Mouse (Mus musculus) midbrain, embryonic 15.5 days (tissue): Measurements from ENCODE around the gene Hadha. TPM values are rescaled to one million over a fixed set of nuclear protein-coding genes. Genes with fewer than 3 reads are reported as not detected.

Experiments used
- ATAC-seq: fragments of 200-750 bp; cut with Nextera tagmentation; replicated peaks from 2 replicates; pipeline ENCODE4 v1.8.0; 2017; ENCODE audit warnings: moderate TSS enrichment
- H3K27ac ChIP-seq: fragments of 300-500 bp; sonication (generic); 2 replicates; pipeline ENCODE4 v1.5.1; 2015; ENCODE audit warnings: mild to moderate bottlenecking, inconsistent platforms
- H3K27me3 ChIP-seq: fragments of 300-500 bp; sonication (generic); replicated peaks from 2 replicates; pipeline ENCODE4 v1.6.1; 2015; ENCODE audit warnings: inconsistent platforms
- H3K36me3 ChIP-seq: fragments of 300-500 bp; sonication (generic); replicated peaks from 2 replicates; pipeline ENCODE4 v1.6.1; 2015; ENCODE audit warnings: inconsistent platforms
- H3K4me1 ChIP-seq: fragments of 300-500 bp; sonication (generic); 2 replicates; pipeline ENCODE4 v1.6.1; 2015; ENCODE audit warnings: inconsistent platforms
- H3K4me2 ChIP-seq: fragments of 300-500 bp; sonication (generic); 2 replicates; pipeline ENCODE4 v1.6.1; 2015; ENCODE audit warnings: inconsistent platforms, mild to moderate bottlenecking, moderate library complexity
- H3K4me3 ChIP-seq: fragments of 300-500 bp; sonication (generic); 2 replicates; pipeline ENCODE4 v1.5.1; 2015; ENCODE audit warnings: mild to moderate bottlenecking, inconsistent platforms
- H3K9ac ChIP-seq: fragments of 300-500 bp; sonication (generic); 2 replicates; pipeline ENCODE4 v1.6.1; 2015; ENCODE audit warnings: mild to moderate bottlenecking, inconsistent platforms
- H3K9me3 ChIP-seq: fragments of 300-500 bp; sonication (generic); 2 replicates; pipeline ENCODE4 v1.6.1; 2016; ENCODE audit warnings: inconsistent platforms
- WGBS: fragments of 180-500 bp; shearing (Covaris S2); methylation state at CpG from one replicate; pipeline ENCODE4 v1.1.7; 2015; ENCODE audit warnings: mixed read lengths; 5-methylcytosine and 5-hydroxymethylcytosine counted together
- polyA plus RNA-seq: library from polyadenylated mRNA; unstranded; fragments of >200 nt; fragmentation: Nextera tagmentation; extraction: Ambion mirVana; gene quantifications from 2 replicates; pipeline ENCODE4 v1.2.1, GENCODE M21; 2015

Gene Hadha
- polyA plus RNA-seq, 1 experiment from 2014 or later: 69.9 TPM

DNA sequence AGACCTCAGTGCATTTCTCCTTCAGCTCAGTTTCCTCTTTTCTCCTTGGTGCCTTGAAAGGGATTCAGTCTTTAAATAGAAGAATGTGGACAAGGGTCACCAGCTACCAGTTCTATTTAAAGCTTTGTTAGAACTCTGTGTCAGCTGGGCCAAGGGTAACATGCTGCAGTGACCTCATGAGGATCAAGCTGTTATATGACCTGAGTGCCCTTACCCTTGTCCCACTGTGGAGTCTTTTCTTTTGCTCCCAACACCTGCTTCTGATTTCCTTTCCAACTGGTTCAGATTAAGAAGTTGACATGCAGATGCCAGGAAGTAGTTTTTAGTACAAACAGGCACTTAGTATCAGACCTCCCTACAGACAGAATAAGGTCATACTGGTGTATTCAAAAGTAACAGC, 17.2 kb upstream of the Hadha start:
- Histone ChIP-seq H3K4me2 (no peak overlapping the region), H3K9me3 (no peaks in the 10 kb centered on the region), H3K27me3 (no peaks in the 10 kb centered on the region), H3K36me3 (peaks cover 44% of the 10 kb centered on the region), H3K4me3 (no peak overlapping the region), H3K9ac (no peak overlapping the region), H3K4me1 (no peaks in the 10 kb centered on the region), H3K27ac (no peak overlapping the region)
- no peak for ATAC-seq

DNA sequence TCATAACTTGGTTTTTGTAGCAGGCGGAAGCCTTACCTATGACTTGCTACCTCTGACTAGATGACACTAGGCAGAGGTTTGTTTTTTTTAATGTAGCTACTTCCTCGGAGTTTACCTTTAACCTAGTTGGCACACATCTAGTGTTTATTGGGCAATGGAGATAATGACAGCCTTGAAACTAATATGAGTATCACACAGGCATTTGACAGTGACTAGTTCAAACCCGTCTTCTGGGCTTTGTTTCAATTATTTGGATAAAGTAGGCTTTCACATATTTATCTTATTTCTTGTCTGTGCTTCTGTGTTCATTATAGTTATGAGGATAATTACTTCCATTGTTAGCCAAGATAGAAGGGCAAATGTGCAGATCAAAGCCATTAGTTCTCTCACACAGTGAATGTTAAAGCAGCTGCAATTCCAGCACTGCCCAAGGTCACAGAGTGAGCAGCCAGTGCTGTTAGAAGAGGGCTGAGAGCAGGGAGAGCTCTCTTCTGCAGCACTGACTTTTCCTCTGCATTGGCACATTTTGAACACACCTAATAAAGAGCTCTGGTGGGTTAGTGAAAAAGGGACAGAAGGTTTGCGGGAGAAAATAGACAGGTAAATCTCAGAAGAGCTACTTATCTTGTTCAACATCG, 15.5 kb upstream of the Hadha start:
- H3K9me3 ChIP-seq: no peaks in the 10 kb centered on the region
- no peaks in the 10 kb centered on the region for H3K27me3 ChIP-seq
- H3K4me1 ChIP-seq: no peaks in the 10 kb centered on the region
- H3K9ac ChIP-seq: no peak overlapping the region
- H3K4me3 ChIP-seq: no peak overlapping the region
- H3K4me2 ChIP-seq: no peak overlapping the region
- peaks cover 34% of the 10 kb centered on the region for H3K36me3 ChIP-seq
- no peak overlapping the region for H3K27ac ChIP-seq
- WGBS: 92% methylated on average over 5 of the region's 5 CpGs
- no peak for ATAC-seq

DNA sequence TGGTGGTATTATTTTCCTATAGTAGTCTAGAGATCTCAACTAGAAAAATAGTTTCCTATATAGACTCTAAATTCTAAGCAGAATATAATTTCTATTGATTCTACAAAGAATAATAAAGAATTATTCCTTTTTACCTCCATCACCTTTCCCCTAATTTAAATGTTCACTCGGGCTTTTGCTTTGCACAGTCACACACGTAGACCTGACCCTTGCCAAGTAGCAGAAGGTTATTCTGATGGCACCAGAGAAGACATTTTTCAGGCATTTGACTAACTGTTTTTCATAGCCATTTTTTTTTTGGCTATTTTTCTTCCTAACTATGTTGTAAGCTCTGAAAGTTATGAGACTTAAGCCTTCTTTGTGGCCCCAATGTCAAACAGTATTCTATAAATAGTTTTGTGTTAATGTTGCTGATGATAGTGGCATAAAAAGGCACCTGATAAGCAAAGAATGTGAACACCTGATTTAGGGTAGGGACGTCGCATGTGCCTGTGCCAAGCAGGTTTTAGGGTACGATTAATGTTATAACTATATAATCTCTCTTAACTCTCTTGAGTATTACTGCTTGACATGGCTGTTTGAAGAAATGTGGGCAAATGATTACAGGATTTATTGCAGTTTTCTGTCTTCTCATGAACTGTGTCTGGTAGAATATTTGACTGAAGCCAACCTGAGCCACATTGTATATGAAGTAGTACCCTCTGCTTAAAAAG, 10.4 kb upstream of the Hadha start:
- Histone ChIP-seq H3K4me2 (no peak overlapping the region), H3K4me1 (no peaks in the 10 kb centered on the region), H3K27me3 (no peaks in the 10 kb centered on the region), H3K36me3 (peaks cover 22% of the 10 kb centered on the region), H3K27ac (no peak overlapping the region), H3K9ac (no peak overlapping the region), H3K4me3 (no peak overlapping the region), H3K9me3 (no peaks in the 10 kb centered on the region)
- ATAC-seq: no peak
- WGBS: 93% methylated on average over 5 of the region's 5 CpGs

DNA sequence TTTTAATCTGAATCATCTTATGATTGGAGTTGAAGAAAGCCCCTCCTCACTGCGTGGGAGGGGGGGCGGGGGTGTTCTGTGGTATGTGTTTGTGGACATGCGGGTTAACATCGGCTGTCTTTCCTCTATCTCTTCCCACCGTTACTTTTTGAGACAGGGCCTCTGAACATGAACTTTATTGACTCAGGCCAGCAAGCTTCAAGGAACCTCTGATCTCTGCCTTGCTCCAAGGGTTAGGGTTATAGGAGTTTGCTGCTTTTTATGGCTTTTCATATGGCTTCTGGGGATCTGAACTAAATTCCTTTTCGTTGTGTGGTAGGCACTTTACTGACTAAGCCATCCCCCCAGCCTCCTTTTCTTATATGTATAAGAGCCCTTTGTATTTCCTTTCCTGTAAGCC, 7.4 kb upstream of the Hadha start:
- ATAC-seq: no peak
- peaks cover 2% of the 10 kb centered on the region; the same call in 1 of the 2 replicates for H3K36me3 ChIP-seq
- no peaks in the 10 kb centered on the region for H3K27me3 ChIP-seq
- no peak overlapping the region for H3K4me3 ChIP-seq
- no peaks in the 10 kb centered on the region for H3K9me3 ChIP-seq
- H3K4me1 ChIP-seq: no peaks in the 10 kb centered on the region
- H3K9ac ChIP-seq: no peak overlapping the region
- 86% methylated on average over 6 of the region's 6 CpGs for WGBS
- no peak overlapping the region for H3K4me2 ChIP-seq
- no peak overlapping the region for H3K27ac ChIP-seq

DNA sequence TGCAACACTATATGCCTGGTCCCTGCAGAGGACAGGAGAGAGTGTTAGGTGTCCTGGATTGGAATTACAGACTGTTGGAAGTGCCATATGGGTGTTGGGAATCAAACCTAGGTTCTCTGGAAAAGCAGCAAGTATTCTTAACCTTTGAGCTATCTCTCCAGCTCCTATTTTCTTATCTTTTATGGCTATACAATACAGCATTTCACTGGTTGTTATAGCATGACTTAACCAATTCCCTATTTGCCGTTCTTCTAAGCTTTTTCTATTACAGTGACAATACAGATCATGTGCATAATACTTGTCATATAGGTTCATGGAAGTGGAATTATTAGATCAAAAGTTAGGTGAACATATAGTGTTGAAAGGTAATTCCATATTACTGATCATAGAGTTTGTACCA, 6.9 kb upstream of the Hadha start:
- H3K4me1 ChIP-seq: peaks cover 2% of the 10 kb centered on the region
- no peak overlapping the region for H3K4me3 ChIP-seq
- H3K27me3 ChIP-seq: no peaks in the 10 kb centered on the region
- WGBS: 80% methylated on average over 1 of the region's 1 CpGs
- H3K4me2 ChIP-seq: no peak overlapping the region
- peaks cover 1% of the 10 kb centered on the region; the same call in 1 of the 2 replicates for H3K36me3 ChIP-seq
- no peak for ATAC-seq
- H3K9ac ChIP-seq: no peak overlapping the region
- H3K9me3 ChIP-seq: no peaks in the 10 kb centered on the region
- H3K27ac ChIP-seq: no peak overlapping the region

DNA sequence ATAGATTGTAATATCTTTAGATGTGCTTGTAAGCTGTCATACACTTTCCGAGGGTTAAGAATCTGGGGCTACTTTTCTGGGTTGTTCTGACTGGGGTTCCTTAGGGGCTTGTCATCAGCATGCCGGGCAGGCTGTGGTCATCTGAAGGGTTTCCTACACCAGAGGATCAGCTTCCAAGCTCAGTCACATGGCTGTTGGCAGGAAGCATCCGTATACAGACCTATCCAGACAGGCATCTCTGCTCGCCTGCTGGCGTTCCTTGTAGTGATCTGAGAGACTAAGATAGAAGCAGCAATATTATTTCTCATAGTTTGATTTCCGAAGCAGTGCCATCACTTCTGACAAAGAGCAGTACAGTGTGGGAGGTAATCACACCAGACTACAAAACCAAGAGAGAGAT, 4.6 kb upstream of the Hadha start:
- Histone ChIP-seq H3K9ac (no peak overlapping the region), H3K36me3 (no peaks in the 10 kb centered on the region), H3K27ac (no peak overlapping the region), H3K4me3 (no peak overlapping the region), H3K4me2 (no peak overlapping the region), H3K4me1 (peaks cover 13% of the 10 kb centered on the region), H3K27me3 (no peaks in the 10 kb centered on the region), H3K9me3 (no peaks in the 10 kb centered on the region)
- WGBS: 90% methylated on average over 6 of the region's 6 CpGs
- no peak for ATAC-seq

DNA sequence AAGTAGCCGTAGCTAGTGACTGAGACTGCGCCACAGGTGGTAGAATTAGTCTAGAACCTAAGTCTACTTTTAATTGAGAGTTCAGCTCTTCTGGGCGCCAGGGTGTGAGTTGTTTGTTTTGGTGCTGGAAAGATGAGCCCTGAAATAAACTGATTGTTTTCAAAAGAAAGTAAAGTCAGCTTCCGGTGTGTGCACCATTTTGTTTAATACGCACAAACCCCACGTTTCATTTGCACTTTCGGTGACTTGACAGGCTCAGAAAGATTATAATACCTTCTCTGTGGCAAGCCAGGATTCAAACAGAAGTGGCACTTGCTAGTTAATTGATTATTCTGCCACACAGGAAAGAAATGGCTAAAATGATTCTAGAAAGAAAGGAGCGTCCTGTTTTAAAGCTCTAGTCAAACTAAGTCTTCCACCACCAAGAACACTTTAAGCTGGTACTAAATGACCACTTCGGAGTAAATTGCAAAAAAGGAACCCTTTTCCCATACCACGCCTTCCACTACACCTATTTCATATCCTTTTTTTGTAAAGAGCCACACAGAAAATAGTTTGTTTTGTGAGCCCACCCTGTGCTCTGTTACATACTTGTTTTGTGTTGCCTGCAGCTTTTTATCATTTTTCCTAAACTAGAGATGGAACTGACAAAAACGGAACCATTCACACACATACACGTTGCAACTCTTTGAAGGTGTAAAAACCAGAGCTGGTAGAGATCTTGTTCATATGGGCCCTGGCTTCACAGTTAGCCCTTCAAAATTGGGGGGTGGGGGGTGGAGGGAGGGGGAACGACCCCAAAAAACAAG, 1.1 kb upstream of the Hadha start:
- peak overlapping the region; percentile 91 for H3K27ac ChIP-seq
- no peak for ATAC-seq
- WGBS: 36% methylated on average over 13 of the region's 13 CpGs
- peak overlapping the region; percentile 93 for H3K4me3 ChIP-seq
- no peaks in the 10 kb centered on the region for H3K9me3 ChIP-seq
- H3K4me1 ChIP-seq: peaks cover 23% of the 10 kb centered on the region
- peak overlapping the region; percentile 85 for H3K9ac ChIP-seq
- no peaks in the 10 kb centered on the region for H3K36me3 ChIP-seq
- H3K4me2 ChIP-seq: peak overlapping the region; percentile 80
- H3K27me3 ChIP-seq: no peaks in the 10 kb centered on the region

DNA sequence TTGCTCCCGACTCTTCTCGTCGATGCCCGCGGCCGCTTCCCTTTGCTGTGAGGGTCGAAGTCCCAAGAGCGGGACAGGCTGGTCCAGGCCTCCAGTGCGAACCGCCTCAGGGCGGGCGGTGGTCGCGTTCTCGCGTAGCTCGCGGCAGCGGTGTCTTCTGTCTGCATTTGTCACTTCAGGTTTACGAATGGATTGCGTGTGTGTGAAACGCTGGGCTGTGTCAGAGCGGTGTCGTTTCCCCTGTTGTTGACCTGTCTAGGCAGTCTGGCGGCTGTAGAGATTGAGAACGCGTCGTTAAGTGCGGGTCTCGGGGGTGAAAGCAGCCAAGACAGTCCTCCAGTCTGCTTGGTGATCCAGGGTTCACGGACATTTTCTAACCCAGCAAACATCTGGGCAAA, 432 bp upstream of the Hadha start:
- H3K9me3 ChIP-seq: no peaks in the 10 kb centered on the region
- ATAC-seq: peak; percentile 82
- H3K27ac ChIP-seq: peak overlapping the region; percentile 91
- 0% methylated on average over 31 of the region's 31 CpGs for WGBS
- H3K4me1 ChIP-seq: peaks cover 23% of the 10 kb centered on the region
- peak overlapping the region; percentile 93 for H3K4me3 ChIP-seq
- peak overlapping the region; percentile 85 for H3K9ac ChIP-seq
- no peaks in the 10 kb centered on the region for H3K36me3 ChIP-seq
- H3K4me2 ChIP-seq: peak overlapping the region; percentile 80
- no peaks in the 10 kb centered on the region for H3K27me3 ChIP-seq

DNA sequence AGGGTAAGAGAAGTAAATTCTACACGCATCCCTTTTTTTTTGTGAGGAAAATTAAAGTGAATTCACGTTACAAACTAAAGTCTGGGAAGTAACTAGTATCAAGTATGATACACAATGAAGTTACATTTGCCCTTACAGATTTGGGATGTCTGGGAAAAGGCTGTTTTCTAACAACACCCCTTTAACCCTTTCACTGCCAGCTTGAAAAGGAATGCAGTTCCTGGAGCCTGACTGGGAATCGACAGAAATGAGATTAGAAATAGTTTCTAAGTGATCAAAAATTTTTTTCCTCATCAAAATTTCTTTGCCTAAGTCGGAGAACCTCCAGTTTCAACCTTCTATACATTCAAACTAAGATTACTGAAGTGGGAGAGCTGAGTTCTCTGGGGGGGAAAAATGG, 949 bp downstream of the Hadha start:
- Histone ChIP-seq H3K9ac (peak overlapping the region; percentile 85), H3K9me3 (no peaks in the 10 kb centered on the region), H3K4me3 (peak overlapping the region; percentile 93), H3K27ac (no peak overlapping the region), H3K4me2 (peak overlapping the region; percentile 80), H3K36me3 (no peaks in the 10 kb centered on the region), H3K4me1 (peaks cover 23% of the 10 kb centered on the region), H3K27me3 (no peaks in the 10 kb centered on the region)
- WGBS: 20% methylated on average over 4 of the region's 4 CpGs
- no peak for ATAC-seq

DNA sequence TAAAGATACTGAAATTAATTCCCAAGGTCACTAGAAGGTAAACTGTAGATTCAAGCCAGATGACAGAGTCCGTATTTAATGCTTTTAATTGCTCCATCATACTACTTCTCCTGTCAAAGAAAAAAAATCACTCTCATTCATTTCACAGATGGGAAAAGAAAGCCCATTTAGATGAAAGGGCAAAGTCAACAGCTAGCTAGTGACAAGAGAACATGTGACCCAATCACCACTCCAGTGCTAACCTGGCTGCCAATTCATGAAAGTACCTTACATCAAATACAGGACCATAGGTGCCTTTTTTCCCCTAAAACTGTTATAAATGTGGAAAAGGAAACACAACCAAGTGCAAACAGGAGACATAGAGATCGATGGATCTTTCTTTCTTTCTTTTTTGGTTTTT, 1.7 kb downstream of the Hadha start:
- WGBS: 83% methylated on average over 2 of the region's 2 CpGs
- no peak overlapping the region; the same call in 1 of the 2 replicates for H3K4me2 ChIP-seq

DNA sequence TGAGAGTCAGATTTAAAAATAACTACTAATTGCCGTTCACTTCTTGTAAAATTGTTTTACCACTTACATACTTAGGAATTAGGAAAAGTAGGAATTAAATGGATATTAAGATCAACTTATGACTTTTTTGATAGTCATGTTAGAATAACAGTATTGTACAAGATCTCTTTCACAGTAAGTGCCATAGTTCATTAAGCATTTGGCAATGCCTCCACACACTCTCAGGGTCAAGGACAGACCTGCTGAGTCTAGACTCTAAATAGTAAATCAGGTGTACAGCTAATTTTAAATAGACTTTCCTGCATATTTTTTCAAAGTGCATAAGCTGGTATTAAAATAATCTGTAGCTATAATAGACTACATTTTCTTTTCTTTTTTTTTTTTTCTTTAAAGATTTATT, 2.5 kb downstream of the Hadha start:
- WGBS: 90% methylated on average over 1 of the region's 1 CpGs
- Histone ChIP-seq H3K36me3 (no peaks in the 10 kb centered on the region), H3K4me1 (peaks cover 23% of the 10 kb centered on the region), H3K9ac (no peak overlapping the region), H3K27me3 (no peaks in the 10 kb centered on the region), H3K4me2 (no peak overlapping the region), H3K4me3 (no peak overlapping the region), H3K9me3 (no peaks in the 10 kb centered on the region), H3K27ac (no peak overlapping the region)
- ATAC-seq: no peak

More for the DNA sequence above, 1.7 kb downstream of the Hadha start:
- no peak overlapping the region for H3K9ac ChIP-seq
- H3K9me3 ChIP-seq: no peaks in the 10 kb centered on the region
- no peaks in the 10 kb centered on the region for H3K27me3 ChIP-seq
- peaks cover 23% of the 10 kb centered on the region for H3K4me1 ChIP-seq
- ATAC-seq: no peak
- no peak overlapping the region for H3K27ac ChIP-seq
- no peak overlapping the region for H3K4me3 ChIP-seq
- H3K36me3 ChIP-seq: no peaks in the 10 kb centered on the region

DNA sequence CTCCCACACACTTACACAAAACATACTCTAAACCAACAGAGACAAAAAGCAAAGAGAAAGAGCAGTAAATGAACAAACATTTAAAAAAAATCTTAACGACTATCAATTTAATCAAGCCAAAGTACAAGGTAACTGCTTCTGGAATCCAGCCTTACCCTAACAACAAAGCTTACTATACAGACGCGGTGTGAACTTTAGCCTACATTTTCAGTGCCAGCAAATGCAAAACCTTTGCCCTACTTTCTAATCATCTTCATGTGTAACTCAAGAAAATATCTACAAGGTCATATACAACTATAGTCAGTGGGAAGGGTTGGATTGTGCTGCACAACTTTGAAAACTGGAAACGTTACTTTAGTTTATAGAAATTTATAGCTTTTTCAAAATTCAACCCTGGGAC, 3.0 kb downstream of the Hadha start:
- Histone ChIP-seq H3K27me3 (no peaks in the 10 kb centered on the region), H3K4me3 (no peak overlapping the region), H3K9me3 (no peaks in the 10 kb centered on the region), H3K27ac (no peak overlapping the region), H3K4me2 (no peak overlapping the region), H3K4me1 (peaks cover 23% of the 10 kb centered on the region), H3K36me3 (no peaks in the 10 kb centered on the region), H3K9ac (no peak overlapping the region)
- WGBS: 76% methylated on average over 4 of the region's 4 CpGs
- ATAC-seq: no peak
